Mouse (Mus musculus): ENCODE results near the gene Ptpn12. TPM values are rescaled to one million over a fixed set of nuclear protein-coding genes. Genes with fewer than 3 reads are reported as not detected.

Ptpn12 gene
- 48.5 and 52.1 TPM in 2 replicates for polyA plus RNA-seq (2012; rRNA removed)

DNA sequence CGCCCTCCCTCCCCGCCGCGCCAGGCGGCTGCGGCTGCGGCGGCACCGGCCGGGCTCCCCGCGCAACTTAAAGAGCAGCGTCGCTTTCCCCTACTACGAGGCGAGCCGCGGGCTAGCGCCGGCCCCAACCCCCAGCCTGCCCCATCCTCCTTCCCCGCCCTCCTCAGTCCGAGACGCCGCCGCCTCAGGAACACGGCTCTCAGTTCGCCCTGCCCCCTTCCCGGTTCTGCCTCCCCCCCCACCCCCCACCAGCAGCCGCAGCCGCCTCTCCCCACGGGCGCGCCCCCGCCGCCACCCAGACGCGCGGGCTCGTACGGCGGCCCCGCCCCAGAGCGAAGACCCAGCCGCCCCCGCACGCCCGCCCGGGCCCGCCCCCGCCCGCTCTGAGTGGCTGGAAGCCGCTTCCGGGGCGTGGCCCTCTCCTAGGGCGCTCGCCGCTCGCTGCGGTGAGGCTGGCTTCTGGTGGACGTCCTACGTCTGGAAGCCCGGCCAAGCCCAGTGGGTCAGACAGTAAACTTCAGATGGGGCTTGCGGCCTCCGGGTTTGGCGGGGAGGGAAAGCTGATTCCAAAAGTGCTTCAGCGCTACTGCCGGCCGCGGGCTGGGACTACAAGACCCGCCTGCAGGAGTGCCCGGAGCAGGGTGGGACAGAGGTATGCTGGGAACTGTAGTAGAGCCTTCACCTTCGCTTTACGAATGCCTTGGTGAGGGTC, at the start of gene Ptpn12:
TSS of gene Ptpn12 (minus strand) at position 92 of the 712 bp plus-strand sequence.
- H3K27me3 ChIP-seq (ENCODE audit: control insufficient read depth, insufficient read depth, low read length) = no peaks in the 10 kb centered on the region
- under 1% methylated on average over 57 of the region's 73 CpGs for WGBS
- H3K4me3 ChIP-seq (replicated peaks; ENCODE audit: insufficient read depth, low read depth, low read length) = peak within 1 kb of the TSS; percentile 83
- H3K27ac ChIP-seq (ENCODE audit: insufficient read depth, low read length) = peak within 1 kb of the TSS; percentile 67
- DNase-seq = peak; percentile 95 to 97
- peak; percentile 20; the same call in 1 of the 2 replicates for TF ChIP-seq CTCF (IDR thresholded peaks at IDR 0.05; ENCODE audit: borderline replicate concordance, insufficient read depth, low read depth, low read length)
- TF ChIP-seq POLR2A (IDR thresholded peaks at IDR 0.05; ENCODE audit: borderline replicate concordance, insufficient read depth, low read length) = peak; percentile 82; the same call in 1 of the 2 replicates
- peaks cover 3% of the 10 kb centered on the region; the same call in 1 of the 2 replicates for H3K4me1 ChIP-seq (ENCODE audit: control insufficient read depth, insufficient read depth, low read length)

DNA sequence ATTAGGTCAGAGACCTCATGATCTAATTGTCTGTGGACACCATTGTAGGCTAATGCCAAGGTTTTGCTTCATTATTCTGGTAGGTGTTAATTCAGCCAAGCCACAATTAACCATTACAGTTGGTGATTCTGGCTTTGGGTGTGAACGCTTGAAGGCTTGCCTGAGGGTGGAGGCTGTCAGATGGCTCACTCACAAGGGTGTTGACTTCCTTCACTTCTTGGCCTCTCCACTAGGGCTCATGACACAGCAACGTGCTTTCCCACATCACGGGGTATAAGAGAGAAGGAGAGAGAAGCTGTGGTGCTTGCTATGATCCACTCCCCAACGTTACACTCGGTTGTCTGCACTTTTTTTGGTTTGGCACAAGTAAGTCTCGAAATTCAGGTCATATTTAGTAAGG, 35.5 kb upstream of the Ptpn12 start:
- no peak for DNase-seq
- Histone ChIP-seq H3K4me3 (replicated peaks; ENCODE audit: insufficient read depth, low read depth, low read length) (no peak overlapping the region), H3K27ac (ENCODE audit: insufficient read depth, low read length) (no peak overlapping the region), H3K27me3 (ENCODE audit: control insufficient read depth, insufficient read depth, low read length) (no peaks in the 10 kb centered on the region), H3K4me1 (ENCODE audit: control insufficient read depth, insufficient read depth, low read length) (no peaks in the 10 kb centered on the region)
- 67% methylated on average over 6 of the region's 6 CpGs for WGBS
- TF ChIP-seq CTCF (IDR thresholded peaks at IDR 0.05; ENCODE audit: borderline replicate concordance, insufficient read depth, low read depth, low read length) = no peak
- no peak for TF ChIP-seq POLR2A (IDR thresholded peaks at IDR 0.05; ENCODE audit: borderline replicate concordance, insufficient read depth, low read length)

- peaks cover 3% of the 10 kb centered on the region; the same call in 1 of the 2 replicates for H3K4me1 ChIP-seq (ENCODE audit: control insufficient read depth, insufficient read depth, low read length)
- TF ChIP-seq POLR2A (IDR thresholded peaks at IDR 0.05; ENCODE audit: borderline replicate concordance, insufficient read depth, low read length) (no peak), CTCF (IDR thresholded peaks at IDR 0.05; ENCODE audit: borderline replicate concordance, insufficient read depth, low read depth, low read length) (no peak)
- DNase-seq = no peak
- no peak overlapping the region for H3K4me3 ChIP-seq (replicated peaks; ENCODE audit: insufficient read depth, low read depth, low read length)
- H3K27ac ChIP-seq (ENCODE audit: insufficient read depth, low read length) = no peak overlapping the region
- WGBS = 94% methylated on average over 2 of the region's 2 CpGs
- no peaks in the 10 kb centered on the region for H3K27me3 ChIP-seq (ENCODE audit: control insufficient read depth, insufficient read depth, low read length)
These were observed 1.5 kb upstream of the Ptpn12 start for GRCm38 (mm10) chr5:21057217-21057616.

DNA sequence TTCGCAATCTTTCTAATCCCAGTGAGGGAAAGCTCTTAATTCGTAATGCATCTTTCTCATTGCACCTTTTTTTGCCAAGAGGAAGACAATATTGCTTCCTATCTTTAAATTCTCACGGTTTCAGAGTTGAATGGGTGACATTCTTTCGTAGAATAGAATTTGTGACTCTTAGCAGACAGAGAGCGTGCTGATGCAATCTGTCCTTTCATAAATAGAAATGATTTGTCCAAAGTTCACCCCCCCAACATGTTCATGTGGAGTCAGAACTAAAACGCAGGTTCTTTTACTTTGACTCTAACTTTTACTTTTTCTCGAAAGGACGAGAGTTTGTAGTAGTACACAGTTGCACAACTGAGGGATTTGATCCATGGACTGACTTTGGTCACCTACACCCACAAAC, 884 bp upstream of the Ptpn12 start:
- Histone ChIP-seq H3K4me3 (replicated peaks; ENCODE audit: insufficient read depth, low read depth, low read length) (peak overlapping the region; percentile 56), H3K27ac (ENCODE audit: insufficient read depth, low read length) (peak overlapping the region; percentile 30), H3K4me1 (ENCODE audit: control insufficient read depth, insufficient read depth, low read length) (peaks cover 3% of the 10 kb centered on the region; the same call in 1 of the 2 replicates), H3K27me3 (ENCODE audit: control insufficient read depth, insufficient read depth, low read length) (no peaks in the 10 kb centered on the region)
- TF ChIP-seq CTCF (IDR thresholded peaks at IDR 0.05; ENCODE audit: borderline replicate concordance, insufficient read depth, low read depth, low read length) (no peak), POLR2A (IDR thresholded peaks at IDR 0.05; ENCODE audit: borderline replicate concordance, insufficient read depth, low read length) (no peak)
- no peak for DNase-seq
- WGBS = 5% methylated on average over 8 of the region's 8 CpGs

GRCm38 (mm10) chr5:21055071-21055819, 466 bp downstream of the Ptpn12 start:
- DNase-seq = no peak
- peaks cover 3% of the 10 kb centered on the region; the same call in 1 of the 2 replicates for H3K4me1 ChIP-seq (ENCODE audit: control insufficient read depth, insufficient read depth, low read length)
- H3K27ac ChIP-seq (ENCODE audit: insufficient read depth, low read length) = peak overlapping the region; percentile 67
- WGBS = under 1% methylated on average over 79 of the region's 84 CpGs
- TF ChIP-seq POLR2A (IDR thresholded peaks at IDR 0.05; ENCODE audit: borderline replicate concordance, insufficient read depth, low read length) (no peak), CTCF (IDR thresholded peaks at IDR 0.05; ENCODE audit: borderline replicate concordance, insufficient read depth, low read depth, low read length) (no peak)
- peak overlapping the region; percentile 83 for H3K4me3 ChIP-seq (replicated peaks; ENCODE audit: insufficient read depth, low read depth, low read length)
- no peaks in the 10 kb centered on the region for H3K27me3 ChIP-seq (ENCODE audit: control insufficient read depth, insufficient read depth, low read length)

- WGBS = under 1% methylated on average over 20 of the region's 20 CpGs
- TF ChIP-seq POLR2A (IDR thresholded peaks at IDR 0.05; ENCODE audit: borderline replicate concordance, insufficient read depth, low read length) (no peak), CTCF (IDR thresholded peaks at IDR 0.05; ENCODE audit: borderline replicate concordance, insufficient read depth, low read depth, low read length) (no peak)
- Histone ChIP-seq H3K4me3 (replicated peaks; ENCODE audit: insufficient read depth, low read depth, low read length) (peak overlapping the region; percentile 83), H3K27me3 (ENCODE audit: control insufficient read depth, insufficient read depth, low read length) (no peaks in the 10 kb centered on the region), H3K4me1 (ENCODE audit: control insufficient read depth, insufficient read depth, low read length) (peaks cover 3% of the 10 kb centered on the region; the same call in 1 of the 2 replicates), H3K27ac (ENCODE audit: insufficient read depth, low read length) (peak overlapping the region; percentile 67)
- peak; percentile 60 to 61 for DNase-seq
These were observed 1.1 kb downstream of the Ptpn12 start for GRCm38 (mm10) chr5:21054472-21055070.

DNA sequence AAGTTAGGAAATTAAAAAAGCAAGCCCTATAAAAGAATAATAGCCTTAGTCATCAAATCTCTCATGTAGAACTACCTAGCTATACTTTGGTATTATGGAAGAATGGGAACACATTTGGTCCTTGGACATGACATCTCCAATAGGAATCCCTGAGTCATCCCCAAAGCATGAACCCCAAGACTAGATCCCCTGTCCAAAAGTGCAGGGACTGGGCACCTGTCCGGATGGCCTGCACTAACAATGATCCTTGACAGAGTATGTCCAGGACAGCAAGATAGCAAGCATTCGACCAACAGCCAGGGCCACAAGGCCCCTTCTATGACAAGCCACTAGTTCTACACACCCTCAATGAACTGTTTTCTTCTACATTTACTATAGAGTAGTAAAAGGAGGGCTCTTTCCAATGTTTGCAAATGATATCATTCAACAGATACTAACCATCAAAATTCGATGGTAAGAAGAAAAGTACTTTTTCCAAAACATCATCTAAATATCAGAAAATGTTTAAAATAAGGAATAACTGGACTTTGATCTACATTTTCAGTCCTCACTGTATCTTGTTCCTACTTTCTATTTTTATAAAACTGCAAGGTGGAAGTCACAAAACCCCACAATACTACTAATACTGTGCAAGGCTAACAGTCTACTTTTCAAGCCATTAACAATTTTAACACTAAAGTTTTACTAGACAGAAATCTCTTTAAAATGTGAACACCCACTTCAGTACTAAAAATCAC, 2.0 kb downstream of the Ptpn12 start:
- WGBS = 37% methylated on average over 3 of the region's 3 CpGs
- H3K4me1 ChIP-seq (ENCODE audit: control insufficient read depth, insufficient read depth, low read length) = peaks cover 5% of the 10 kb centered on the region
- no peaks in the 10 kb centered on the region for H3K27me3 ChIP-seq (ENCODE audit: control insufficient read depth, insufficient read depth, low read length)
- H3K27ac ChIP-seq (ENCODE audit: insufficient read depth, low read length) = no peak overlapping the region
- no peak for DNase-seq
- TF ChIP-seq CTCF (IDR thresholded peaks at IDR 0.05; ENCODE audit: borderline replicate concordance, insufficient read depth, low read depth, low read length) (no peak), POLR2A (IDR thresholded peaks at IDR 0.05; ENCODE audit: borderline replicate concordance, insufficient read depth, low read length) (no peak)
- H3K4me3 ChIP-seq (replicated peaks; ENCODE audit: insufficient read depth, low read depth, low read length) = peak overlapping the region; percentile 83

All from cerebellum, adult 2 months (tissue).